Mouse (Mus musculus) large intestine, adult 2 months (tissue): ENCODE data around the gene Aen. TPM values are rescaled to one million over a fixed set of nuclear protein-coding genes. Genes with fewer than 3 reads are reported as not detected.

Experiments used
- DNase-seq: peaks from one replicate; pipeline ENCODE4 v3.0.0-alpha.2; 2012; ENCODE audit warnings: low read depth, low spot score
- WGBS: fragments of 180-500 bp; shearing (Covaris S2); methylation state at CpG from one replicate; pipeline ENCODE4 v1.1.7; 2018; 5-methylcytosine and 5-hydroxymethylcytosine counted together
- polyA plus RNA-seq: library from polyadenylated mRNA; depleted of rRNA; stranded (reverse); fragments of >200 nt; gene quantifications from 2 replicates; pipeline ENCODE4 v1.2.3, GENCODE M21; 2012

The Aen gene
- polyA plus RNA-seq, 1 experiment: 16.1 TPM

DNA sequence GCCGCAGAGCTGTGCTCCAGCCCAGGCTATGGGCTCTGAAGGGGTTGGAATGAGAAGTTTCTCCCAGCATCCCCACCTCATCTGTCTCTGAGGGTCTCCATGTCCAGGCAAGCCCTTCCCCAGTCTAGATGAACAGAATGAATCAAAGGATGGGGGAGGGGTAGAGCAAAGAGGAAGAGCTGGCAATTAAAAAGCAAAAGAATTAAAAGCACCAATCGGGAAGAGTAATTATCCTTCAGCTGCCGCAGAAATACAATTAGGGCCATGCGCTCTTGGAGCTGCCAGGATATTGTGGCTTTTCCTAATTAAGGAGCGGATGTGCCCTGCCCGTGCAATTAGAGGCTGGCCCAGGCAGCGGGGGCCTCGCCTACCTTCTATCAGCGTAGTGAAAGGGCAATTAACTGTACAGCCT, 8.2 kb upstream of the Aen start:
- WGBS: 28% methylated on average over 9 of the region's 9 CpGs
- DNase-seq: no peak

DNA sequence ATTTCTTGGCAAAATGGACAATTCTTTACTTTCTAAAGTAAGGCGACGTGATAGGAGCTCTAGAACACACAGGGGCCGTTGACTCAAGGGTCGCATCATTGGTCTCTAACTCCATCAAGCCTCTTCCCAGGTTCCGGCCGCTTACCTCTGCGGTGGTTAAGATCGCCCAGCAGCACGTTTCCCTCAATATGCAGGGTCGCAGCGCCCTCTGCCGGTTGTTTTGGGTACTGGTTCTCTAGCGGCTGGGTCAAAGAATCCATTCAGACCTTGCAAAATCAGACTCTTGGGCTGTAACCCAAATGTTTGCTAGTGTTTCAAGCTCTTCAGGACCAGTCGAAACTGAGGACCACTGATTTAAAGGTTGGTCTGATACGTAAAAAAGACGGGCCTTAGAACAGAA, 5.0 kb upstream of the Aen start:
- 3% methylated on average over 16 of the region's 16 CpGs for WGBS
- peak; percentile 66 for DNase-seq

DNA sequence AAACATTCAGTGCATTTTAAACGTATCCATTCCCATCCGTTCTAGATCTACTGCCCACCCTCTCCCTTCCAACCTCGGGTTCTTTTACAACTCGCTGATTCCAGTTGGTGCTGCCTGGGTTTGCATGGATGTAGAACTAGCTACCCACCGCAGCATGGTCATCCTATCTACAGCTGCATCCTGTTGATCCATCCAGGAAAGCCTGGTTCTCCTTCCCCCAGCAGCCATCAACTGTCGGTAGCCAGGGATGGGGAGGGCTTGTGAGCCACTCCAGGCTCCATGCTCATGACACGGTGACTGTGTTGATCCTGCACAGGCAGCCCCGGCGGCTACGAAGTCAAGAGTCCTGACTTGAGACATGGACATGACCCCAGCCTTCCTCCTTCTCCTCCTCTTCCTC, 1.7 kb upstream of the Aen start:
- DNase-seq: no peak
- 85% methylated on average over 10 of the region's 10 CpGs for WGBS

DNA sequence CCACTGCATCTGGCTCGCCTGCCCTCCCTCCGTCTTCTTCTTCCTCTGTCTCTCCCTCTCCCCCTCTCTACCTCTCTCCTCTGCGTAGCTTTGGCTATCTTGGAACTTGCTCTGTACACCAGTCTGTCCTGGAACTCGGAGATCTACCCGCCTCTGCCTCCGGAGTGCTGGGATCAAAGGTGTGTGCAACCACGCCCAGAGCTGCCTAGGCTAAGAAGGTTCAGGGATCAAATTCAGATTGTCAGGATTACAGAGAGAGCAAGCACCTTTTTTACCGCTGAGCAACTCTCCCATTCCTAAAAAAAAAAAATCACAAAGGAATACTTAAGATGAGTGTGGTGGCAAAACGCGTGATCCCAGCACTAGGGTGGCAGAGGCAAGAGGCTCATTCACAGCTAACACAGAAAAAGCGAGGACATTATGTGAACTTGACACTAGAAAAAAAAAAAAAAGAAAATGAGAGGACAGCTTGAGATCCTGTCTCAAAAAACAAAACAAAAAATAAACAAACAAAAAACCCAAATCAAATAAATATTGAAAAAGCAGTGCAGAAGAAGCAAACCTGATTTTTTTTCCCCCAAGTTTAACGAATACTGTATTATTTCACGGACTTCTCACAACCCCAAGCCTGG, 517 bp upstream of the Aen start:
- DNase-seq: no peak
- WGBS: 42% methylated on average over 13 of the region's 13 CpGs

DNA sequence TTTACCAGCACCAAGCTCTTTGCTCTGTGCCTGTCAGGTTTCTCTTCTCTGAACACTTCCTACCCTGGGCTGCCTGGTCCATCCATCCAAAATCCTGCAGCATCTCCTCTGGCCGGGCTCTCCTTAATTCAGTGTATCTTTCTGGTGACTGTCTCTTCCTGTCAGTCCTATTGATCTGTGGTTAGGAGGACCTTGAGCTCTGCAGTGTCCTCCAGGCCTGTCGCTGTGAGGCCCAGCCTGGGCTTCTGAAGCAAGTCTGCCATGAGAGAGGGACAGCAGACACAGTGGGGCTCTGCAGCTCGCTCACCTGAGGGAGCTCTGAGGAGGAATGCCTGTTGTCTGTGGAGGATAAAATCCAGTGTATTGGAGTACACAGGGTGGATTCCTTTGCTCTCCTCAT, 1.9 kb downstream of the Aen start:
- 84% methylated on average over 3 of the region's 3 CpGs for WGBS
- DNase-seq: no peak

DNA sequence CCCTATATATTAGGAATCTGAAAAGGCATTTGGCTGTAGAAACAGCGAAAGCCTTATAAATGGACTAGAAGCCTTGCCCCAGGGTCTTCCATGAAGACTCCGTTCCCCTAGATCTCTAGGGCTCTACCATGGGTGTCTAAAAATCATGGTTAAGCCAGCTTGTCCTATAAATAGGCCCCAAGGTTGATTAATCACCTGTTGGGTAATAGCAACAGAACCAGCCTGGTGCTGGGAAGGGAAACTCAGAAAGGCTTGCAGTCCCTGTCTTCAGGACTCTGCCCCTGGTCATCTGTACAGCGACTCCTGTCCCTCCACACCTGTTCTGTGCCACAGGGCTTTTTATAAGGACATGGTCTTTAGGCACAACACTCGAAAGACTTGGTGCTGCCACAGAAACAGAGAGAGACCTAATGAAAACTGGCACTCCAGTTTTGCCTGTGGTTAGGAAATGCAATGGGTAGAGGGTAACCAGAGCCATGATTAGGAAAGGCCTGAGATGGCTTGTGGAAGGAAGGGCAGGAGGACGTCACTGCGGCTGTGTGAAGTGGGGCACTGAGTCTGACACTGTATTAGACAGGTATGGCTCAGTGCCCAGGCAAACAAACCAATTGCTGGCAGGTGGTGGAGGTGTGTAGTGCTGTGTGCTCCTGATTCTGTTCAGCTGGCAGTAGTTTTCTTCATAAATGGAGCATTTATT, 7.7 kb downstream of the Aen start:
- DNase-seq: no peak
- WGBS: 59% methylated on average over 6 of the region's 6 CpGs

DNA sequence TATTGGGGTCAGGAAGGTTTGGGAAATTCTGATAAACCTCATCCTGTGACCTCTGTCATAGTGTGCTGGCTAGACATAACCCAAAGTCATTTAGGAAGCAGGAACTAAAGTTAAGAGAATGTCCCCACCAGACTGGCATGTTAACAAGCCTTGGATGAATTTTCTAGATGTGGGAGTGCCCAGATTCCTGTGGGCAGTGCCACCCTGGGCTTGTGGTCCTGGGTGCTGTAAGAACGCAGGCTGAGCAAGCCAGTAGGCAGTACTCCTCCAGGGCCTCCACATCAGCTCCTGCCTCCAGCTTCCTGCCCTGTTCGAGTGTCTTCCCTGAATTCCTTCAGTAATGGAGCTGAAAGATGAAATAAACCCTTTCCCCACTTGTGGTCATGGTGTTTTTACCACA, 8.5 kb downstream of the Aen start:
- WGBS: 47% methylated on average over 2 of the region's 2 CpGs

DNA sequence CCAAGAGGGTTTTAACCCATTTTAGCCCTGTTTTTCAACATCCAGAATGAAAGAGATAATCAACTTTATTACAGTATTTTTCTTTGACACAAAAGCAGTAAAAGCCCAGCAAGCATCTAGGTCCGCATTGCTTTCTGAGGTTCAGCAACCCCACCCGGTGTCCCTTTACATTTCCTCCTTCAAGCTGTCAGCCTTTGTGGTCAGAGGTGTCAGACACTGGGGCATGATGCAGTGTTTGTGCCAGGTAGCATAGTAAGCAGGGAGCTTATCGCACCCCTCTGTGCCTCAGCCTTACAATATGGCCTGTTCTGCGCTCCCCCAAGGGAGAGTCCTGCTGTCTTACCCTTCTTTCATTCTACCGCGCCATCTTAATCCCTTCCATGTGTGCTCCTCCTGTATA, 13.4 kb downstream of the Aen start:
- DNase-seq: no peak
- WGBS: 86% methylated on average over 6 of the region's 6 CpGs

More for the DNA sequence above, 8.5 kb downstream of the Aen start:
- no peak for DNase-seq

DNA sequence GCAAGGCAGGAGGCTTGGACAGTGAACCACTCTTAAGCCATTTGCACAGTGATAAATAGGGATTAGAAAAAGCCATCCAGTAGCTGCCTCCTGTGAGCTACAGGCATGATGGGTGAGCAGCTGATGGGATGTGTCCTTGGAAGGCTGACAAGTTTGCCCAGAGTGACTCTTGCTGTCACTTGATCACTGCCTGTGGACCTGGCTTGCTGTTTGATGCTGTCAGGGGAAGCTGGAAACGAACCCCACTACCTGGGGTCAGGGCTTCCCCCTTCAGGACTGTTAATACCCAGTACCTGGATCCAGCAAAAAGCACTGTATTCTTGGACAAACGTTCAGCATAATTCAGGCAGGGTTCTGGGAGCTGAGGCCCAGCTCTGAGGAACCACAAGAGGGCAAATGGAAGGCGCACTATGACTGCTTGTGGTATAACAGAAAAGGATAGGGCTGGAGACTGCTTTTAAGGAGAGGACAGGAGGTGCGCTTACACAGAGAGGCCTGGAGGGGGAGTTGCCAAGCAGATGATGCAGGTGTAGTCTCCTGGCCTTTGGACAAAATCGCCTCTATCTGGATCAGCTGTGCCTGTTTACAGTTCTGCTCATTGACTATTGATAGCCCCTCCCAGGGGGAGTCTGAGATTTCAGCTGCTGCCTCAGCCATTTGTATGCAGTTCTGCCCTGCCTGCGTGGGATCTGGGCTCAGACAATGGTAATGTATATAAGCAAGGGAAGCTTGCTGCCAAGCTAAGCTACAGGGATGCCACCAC, 14.9 kb downstream of the Aen start:
- WGBS: 52% methylated on average over 6 of the region's 6 CpGs
- no peak for DNase-seq

DNA sequence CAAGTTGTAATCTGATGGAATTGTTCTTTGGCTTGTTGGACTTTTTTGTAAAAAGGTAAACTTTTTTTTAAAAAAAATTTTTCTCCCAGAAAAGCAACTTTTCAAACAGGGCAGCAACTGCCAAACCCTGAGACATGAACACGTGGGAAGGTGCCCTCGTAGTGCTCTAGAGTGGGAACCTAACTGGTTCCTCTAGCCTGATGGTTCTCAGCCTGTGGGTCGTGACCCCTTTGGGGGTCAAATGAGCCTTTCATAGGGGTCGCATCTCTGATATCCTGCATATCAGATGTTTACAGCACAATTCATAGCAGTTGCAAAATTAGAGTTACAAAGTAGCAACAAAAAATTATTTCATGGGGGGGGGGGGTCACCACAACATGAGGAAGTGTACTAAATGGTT, 15.6 kb downstream of the Aen start:
- no peak for DNase-seq
- WGBS: 86% methylated on average over 4 of the region's 4 CpGs

DNA sequence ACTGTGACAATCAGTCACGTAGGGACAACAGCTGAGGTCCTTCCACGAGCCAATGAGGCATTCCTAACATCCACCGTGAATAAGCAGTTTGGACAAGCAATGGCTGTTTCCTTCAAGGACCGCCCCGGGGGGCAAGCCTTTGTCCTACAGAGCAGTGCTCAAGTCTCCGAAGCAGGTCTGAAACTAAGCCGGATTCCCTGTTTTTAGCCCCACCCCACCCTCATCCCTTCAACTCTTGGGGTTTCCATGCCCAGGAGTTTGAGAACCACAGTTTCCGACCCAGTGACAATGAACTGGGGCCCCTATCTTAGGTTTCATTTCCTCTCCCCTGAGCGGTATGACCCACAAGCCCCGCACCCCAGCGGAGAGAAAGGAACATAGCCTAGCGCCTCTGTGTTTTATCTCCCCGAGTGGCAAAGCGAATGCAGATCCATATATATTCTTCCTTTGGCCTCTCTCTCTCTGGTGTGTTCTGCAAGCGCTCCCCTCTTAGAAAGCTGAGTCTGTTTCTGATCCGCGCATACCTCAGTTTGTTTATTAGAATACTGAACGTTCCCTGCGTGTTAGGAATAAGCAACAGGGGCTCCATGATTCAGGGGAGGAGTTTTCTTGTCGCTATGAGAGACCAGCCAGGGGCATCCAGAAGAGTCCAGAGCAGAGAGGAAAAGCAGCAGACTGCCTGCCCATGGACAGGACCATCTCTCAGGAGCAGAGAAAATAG, 16.8 kb downstream of the Aen start:
- no peak for DNase-seq

DNA sequence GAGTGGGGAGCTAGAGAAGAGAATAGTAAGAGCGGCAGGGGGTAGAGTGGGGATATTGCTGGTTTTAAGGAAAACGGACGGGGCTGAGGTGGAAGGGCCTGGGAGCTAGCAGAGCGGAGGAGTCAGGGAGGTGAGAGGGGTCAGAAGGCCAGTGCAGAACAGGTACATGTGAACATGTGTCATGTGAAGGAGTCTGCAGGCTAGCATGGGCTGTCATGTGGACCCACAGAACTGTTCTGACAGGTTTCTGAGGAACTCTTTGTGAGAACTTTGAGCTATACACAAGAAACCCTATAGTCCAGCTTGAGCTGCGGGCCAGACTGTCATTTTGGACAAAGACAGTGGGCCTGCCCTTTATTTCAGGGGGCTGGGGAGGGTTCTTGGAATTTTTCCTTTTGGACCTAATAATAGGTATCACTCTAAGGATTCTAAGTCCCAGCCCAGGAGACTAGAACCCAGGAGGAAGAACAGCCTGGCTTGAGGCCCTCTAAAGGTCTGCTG, 17.4 kb downstream of the Aen start, which contains the start of gene Isg20:
Gene Isg20, plus strand, starts transcription at position 451 of the 501 bp plus-strand sequence.
- 78% methylated on average over 5 of the region's 5 CpGs for WGBS
- DNase-seq: no peak

More for the DNA sequence above, 16.8 kb downstream of the Aen start:
- WGBS: 39% methylated on average over 20 of the region's 20 CpGs

DNA sequence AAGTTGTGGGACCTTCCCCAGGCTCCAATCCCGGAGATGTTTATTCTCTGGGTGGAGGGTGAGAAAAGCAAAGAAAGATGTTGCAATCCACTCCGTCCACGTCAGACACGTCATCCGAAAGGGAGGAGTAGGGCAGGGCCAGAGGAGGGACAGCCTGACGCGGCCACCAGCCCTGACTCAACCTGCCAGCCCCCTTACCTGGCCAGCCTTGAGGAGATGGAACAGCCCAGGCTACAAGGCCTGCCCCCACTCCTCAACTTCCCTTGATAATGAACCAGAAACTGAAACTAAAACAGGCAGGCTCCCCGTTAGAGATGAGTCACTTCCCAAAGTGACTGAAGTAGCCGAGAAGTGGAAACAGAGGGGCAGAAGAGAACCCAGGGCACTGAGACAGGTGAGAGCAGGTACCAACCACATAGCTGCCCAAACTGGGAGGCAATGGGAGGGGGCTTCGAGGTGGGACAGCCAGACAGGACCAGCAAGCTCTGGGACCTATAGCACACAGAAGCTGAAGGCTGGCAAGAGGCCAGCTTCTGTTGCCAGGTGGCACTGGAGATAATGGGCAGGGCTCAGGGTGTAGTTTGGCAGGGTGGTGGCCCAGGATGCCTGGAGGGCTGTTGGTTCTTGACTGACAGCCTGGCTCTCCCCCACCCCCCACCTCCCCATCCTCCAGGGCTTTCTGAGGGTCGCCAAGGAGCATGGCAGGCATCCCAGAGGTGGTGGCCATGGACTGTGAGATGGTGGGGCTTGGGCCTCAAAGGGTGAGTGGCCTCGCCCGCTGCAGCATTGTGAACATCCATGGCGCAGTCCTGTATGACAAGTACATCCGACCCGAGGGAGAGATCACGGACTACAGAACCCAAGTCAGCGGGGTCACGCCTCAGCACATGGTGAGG, 18.2 kb downstream of the Aen start:
- 17% methylated on average over 19 of the region's 19 CpGs for WGBS
- peak; percentile 95 for DNase-seq

DNA sequence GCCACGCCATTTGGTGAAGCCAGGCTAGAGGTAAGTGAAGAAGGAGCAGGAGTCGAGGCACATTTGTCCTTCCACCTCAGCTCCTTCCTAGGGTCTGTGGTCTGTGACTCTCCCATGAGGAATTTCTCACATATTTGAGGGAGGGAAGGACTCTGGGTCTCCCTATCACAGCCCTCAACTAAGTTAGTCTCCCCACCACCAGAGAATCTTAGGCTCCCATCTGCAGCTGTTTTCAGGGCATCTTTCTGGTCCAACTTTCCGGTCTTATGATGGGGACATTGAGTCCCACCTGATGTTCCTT, 18.8 kb downstream of the Aen start:
- WGBS: 45% methylated on average over 3 of the region's 3 CpGs
- DNase-seq: no peak

DNA sequence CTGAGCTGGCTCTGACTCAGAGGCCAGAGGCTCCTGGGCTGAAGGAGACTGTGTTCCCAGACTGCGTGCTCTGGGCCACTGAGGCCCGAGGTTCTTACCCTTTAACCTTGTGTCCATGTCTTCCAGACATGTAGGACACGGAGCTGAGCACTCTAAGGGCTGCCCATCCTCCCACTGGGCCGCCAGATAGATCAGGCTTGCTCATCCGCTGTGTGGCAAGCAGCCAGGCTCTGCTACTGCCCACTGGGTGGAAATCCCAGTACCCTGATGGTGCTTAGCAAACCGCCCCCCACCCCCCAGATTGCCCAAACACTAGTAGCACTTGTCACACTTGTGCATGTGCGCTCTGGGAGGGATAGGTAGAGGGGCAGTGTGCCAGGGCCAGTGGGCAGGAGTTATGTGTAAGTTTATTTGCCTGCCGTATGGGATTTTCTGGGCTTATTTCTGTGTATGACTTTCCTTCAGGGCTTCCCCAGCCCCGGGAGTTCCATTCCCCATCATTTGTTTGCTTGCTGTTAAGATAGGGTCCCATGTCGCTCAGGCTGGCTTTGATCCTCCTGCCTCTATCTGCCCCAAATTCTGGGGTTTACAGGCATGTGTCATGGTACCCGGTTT, 19.3 kb downstream of the Aen start:
- DNase-seq: no peak
- WGBS: 82% methylated on average over 11 of the region's 11 CpGs

DNA sequence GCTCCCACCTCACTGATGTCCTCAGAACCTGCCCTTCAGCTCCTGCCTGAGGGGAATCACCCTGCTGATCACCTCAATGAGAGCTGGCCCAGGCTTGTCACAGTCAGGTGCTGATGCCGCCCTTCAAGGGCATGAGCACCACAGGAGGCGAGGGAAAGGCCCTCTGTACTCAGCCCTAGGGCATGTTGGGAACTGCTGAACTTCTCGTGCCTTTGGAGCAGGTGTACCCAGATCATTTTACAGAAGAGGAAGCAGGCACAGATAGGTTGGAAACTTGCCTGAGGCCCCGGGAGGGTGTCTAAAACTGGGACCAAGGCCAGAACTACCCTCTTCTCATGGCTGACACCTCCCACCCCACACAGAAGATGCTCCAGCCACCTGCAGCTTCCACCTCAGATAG, 23.0 kb downstream of the Aen start:
- DNase-seq: no peak
- 17% methylated on average over 4 of the region's 4 CpGs for WGBS

DNA sequence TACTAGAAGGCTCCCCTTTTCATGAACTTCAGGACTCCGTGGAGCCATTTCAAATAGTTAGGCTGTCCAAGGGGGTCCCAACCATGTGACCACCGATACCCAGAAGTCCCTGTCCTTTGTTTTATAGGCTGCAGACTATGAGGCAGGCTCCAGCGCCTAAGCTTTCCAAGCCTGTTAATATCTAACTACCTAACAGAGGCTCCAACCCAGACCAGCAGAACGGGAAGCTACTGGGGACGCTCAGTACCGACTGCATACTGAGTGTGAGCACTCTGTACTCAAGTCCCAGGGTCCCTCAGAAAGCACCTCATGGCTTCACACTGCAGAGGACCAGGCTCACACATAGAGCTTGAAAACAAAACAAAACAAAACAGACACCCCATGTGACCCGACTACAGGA, 26.9 kb downstream of the Aen start:
- 24% methylated on average over 7 of the region's 7 CpGs for WGBS
- DNase-seq: no peak

DNA sequence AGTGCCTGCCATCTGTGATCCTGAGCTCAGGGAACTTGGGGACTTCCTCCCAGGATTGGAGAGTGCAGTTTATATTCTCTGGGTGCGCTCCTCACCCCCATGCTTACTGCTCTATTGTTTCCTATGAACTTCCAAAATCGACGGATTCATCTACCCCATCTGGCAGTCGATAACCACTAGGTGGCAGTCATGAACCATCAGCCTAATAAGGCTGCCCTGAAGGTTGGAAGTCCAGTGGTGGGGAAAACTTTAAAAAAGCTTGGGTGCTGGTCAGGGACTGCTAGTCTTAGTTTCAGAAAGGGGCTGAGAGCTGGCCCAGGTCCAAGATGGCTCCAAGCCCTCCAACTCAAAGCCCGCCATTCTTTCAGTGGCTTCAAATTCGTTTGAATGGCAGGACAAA, 28.6 kb downstream of the Aen start:
- DNase-seq: peak; percentile 70
- 13% methylated on average over 6 of the region's 6 CpGs for WGBS

DNA sequence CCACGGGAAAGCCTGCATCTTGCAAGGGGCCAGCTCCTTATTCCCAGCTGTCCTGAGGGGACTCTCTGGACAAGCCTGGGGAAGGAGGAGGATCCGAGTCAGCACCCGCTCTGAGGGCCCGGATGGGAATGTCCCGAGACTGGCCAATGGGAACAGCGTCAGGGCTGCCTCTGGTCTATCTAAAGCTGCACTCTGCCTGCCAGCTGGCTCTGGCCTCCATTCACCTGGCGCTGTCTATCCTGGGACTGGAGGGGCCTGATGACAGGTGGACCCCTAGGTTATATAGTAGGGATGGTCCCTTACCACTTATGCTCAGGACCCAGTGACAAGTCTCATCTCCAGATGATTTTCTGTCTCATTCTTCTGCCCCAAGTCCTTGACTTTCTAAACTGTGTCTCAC, 29.1 kb downstream of the Aen start:
- 68% methylated on average over 7 of the region's 7 CpGs for WGBS
- DNase-seq: no peak
